10 mouse cellular contexts compared by ENCODE assay signal in genomic region chr10:3307752-3308151, GRCm38 (mm10). TPM values are rescaled to one million over a fixed set of nuclear protein-coding genes. Genes with fewer than 3 reads are reported as not detected.
A peak's percentile ranks its signal among the peaks of the same experiment; 100 is the strongest.
DNase-seq lines count a peak whose midpoint lies in the region; ATAC-seq lines count a peak whose summit lies in the region.
"Had no signal": no experiment of that assay in that cellular context is flagged by ENCODE, and none has a peak within 500 bp of the region (broad histone marks: within the 10 kb centered on the region; RNA-seq: fewer than 3 reads in every experiment).

No protein-coding gene starts in this region.

- H3K4me2 ChIP-seq in embryonic facial prominence, embryonic 14.5 days (ENCODE audit: low read depth, low read length) = no peak overlapping the region

- H3K9me3 ChIP-seq in embryonic facial prominence, embryonic 14.5 days (ENCODE audit: control insufficient read depth, low read length) = no peaks in the 10 kb centered on the region
- peaks cover 12% of the 10 kb centered on the region for H3K9me3 ChIP-seq in embryonic facial prominence, embryonic 10.5 days

- ATAC-seq in embryonic facial prominence, embryonic 14.5 days (ENCODE audit: low read depth) = peak; percentile 60; the same call in 1 of the 2 replicates
- ATAC-seq in megakaryocyte progenitor cell, adult 5-6 weeks (replicated peaks; ENCODE audit: poor library complexity) = no peak

- no peak overlapping the region for H3K27ac ChIP-seq in embryonic facial prominence, embryonic 14.5 days (replicated peaks; ENCODE audit: low read depth, low read length)
- H3K27ac ChIP-seq in embryonic facial prominence, embryonic 10.5 days (replicated peaks) = no peak overlapping the region

- 30% methylated on average over 2 of the region's 2 CpGs for WGBS in embryonic facial prominence, embryonic 14.5 days
- 88% methylated on average over 2 of the region's 2 CpGs for WGBS in embryonic facial prominence, embryonic 10.5 days

- no peaks in the 10 kb centered on the region for H3K36me3 ChIP-seq in embryonic facial prominence, embryonic 14.5 days (ENCODE audit: control insufficient read depth, insufficient read depth, low read length)
- H3K36me3 ChIP-seq in embryonic facial prominence, embryonic 10.5 days (replicated peaks) = no peaks in the 10 kb centered on the region

- no peaks in the 10 kb centered on the region for H3K4me1 ChIP-seq in embryonic facial prominence, embryonic 14.5 days (ENCODE audit: control insufficient read depth, insufficient read depth, low read length)
- H3K4me1 ChIP-seq in embryonic facial prominence, embryonic 10.5 days = no peaks in the 10 kb centered on the region

- no peak overlapping the region for H3K9ac ChIP-seq in embryonic facial prominence, embryonic 14.5 days (ENCODE audit: low read depth, low read length)

- H3K27me3 ChIP-seq in embryonic facial prominence, embryonic 14.5 days (replicated peaks; ENCODE audit: control insufficient read depth, insufficient read depth, low read length) = no peaks in the 10 kb centered on the region
- no peaks in the 10 kb centered on the region for H3K27me3 ChIP-seq in embryonic facial prominence, embryonic 10.5 days (replicated peaks; ENCODE audit: low read depth, poor library complexity, severe bottlenecking)

- no peak overlapping the region for H3K4me3 ChIP-seq in embryonic facial prominence, embryonic 14.5 days (ENCODE audit: low read depth, low read length)
- no peak overlapping the region for H3K4me3 ChIP-seq in embryonic facial prominence, embryonic 10.5 days

- DNase-seq in embryonic facial prominence, embryonic 14.5 days (ENCODE audit: low spot score) = peak; percentile 88
- DNase-seq in embryonic facial prominence, embryonic 10.5 days (ENCODE audit: low spot score) = no peak
- DNase-seq in right cerebral cortex, adult 2 months (ENCODE audit: low spot score in 2 of 2) = peak; percentile 26 to 58
- no peak for DNase-seq in right cerebral cortex, postnatal 14 days
- peak; percentile 34 to 35 for DNase-seq in layer of hippocampus, adult 8-10 months (ENCODE audit: low spot score in 2 of 2)
- no peak for DNase-seq in gastrocnemius, postnatal 4 days (ENCODE audit: low spot score in 2 of 2)
- no peak for DNase-seq in testis, postnatal 10 days (ENCODE audit: low spot score)

RNA-seq across cellular contexts. Expression of gene H60c, which starts 40.2 kb away (rescaled TPM):
- polyA plus RNA-seq in embryonic facial prominence, embryonic 14.5 days (2014; fragmentation: Nextera tagmentation; extraction: Ambion mirVana) = 1.7 and 3.0 TPM in 2 replicates
- not detected in 2 replicates for polyA plus RNA-seq in embryonic facial prominence, embryonic 10.5 days (2016; fragmentation: Nextera tagmentation; extraction: Ambion mirVana)
- total RNA-seq in layer of hippocampus, adult 8-10 months (2022) = not detected
- total RNA-seq in megakaryocyte progenitor cell, adult 5-6 weeks (2015) = not detected in 2 replicates
- total RNA-seq in megakaryocyte progenitor cell, adult 5-6 weeks (2017) = not detected in 2 replicates
- not detected for total RNA-seq in gastrocnemius, postnatal 4 days (2021)
- polyA plus RNA-seq: C2C12; neural tube, embryonic 14.5 days had no signal

RNA-seq across cellular contexts. Expression of gene Ppp1r14c, which starts 58.1 kb away (rescaled TPM):
- polyA plus RNA-seq in embryonic facial prominence, embryonic 14.5 days (2014; fragmentation: Nextera tagmentation; extraction: Ambion mirVana) = 20.1 and 29.2 TPM in 2 replicates
- 2.3 and 2.4 TPM in 2 replicates for polyA plus RNA-seq in embryonic facial prominence, embryonic 10.5 days (2016; fragmentation: Nextera tagmentation; extraction: Ambion mirVana)
- total RNA-seq in layer of hippocampus, adult 8-10 months (2022) = 10 to 100 TPM; 16.8 to 18.5 (median 17.7) TPM
- total RNA-seq in megakaryocyte progenitor cell, adult 5-6 weeks (2015) = not detected in 2 replicates
- not detected in 2 replicates for total RNA-seq in megakaryocyte progenitor cell, adult 5-6 weeks (2017)
- 100 to 1,000 TPM in 1 of 2 experiments, 10 to 100 TPM in 1; 96.0 to 107 TPM for total RNA-seq in gastrocnemius, postnatal 4 days (2021)

Comparison
In these comparisons a context has a peak if more than half of its experiments do, and no peak if none do; other contexts are left out.
1. DNase-seq: peak in embryonic facial prominence, embryonic 14.5 days (single experiment), right cerebral cortex, adult 2 months (2 of 2) and layer of hippocampus, adult 8-10 months (2 of 2); none in embryonic facial prominence, embryonic 10.5 days (single experiment), right cerebral cortex, postnatal 14 days (single experiment), gastrocnemius, postnatal 4 days (0 of 2) and testis, postnatal 10 days (single experiment).
2. RNA of gene Ppp1r14c, which starts 58.1 kb away (total RNA-seq): 96.0 to 107 TPM in gastrocnemius, postnatal 4 days and 16.8 to 18.5 TPM in layer of hippocampus, adult 8-10 months; not detected in megakaryocyte progenitor cell, adult 5-6 weeks; every median in the first group is over 10 times any median in the second.